Comparison of ENCODE assay signal across 10 mouse cellular contexts in the genomic region with DNA sequence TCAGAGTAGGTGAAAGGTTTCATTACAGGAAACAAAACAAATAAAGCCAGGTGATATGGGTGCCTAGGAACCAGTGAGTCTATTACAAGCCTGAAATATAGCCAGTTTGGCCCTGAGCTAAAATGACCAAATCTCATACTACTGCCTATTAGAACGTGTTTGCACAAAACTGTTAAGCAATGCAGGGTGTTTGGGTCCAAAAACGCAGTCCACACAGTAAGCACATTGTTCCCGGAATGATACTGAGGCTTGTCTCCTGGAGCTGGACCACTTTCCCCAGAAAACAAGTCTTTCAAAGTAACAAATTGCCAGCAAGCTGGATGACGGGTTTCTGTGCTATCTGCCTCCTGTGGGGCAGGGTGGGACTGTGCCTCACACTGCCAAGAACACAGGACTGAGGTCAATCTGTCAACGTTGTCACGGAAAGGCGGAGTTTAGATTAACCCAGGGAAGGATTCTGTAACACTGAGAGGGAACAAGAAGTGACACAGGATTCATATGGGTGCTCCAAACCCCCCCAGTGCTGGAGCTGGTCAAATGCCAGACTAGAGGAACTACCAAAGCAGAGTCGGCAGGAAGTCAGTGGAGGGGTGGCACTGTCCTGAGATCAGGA.
DNase-seq lines count a peak whose midpoint lies in the region; ATAC-seq and TF ChIP-seq lines count a peak whose summit lies in the region.
"Had no signal": no experiment of that assay in that cellular context is flagged by ENCODE, and none has a peak within 500 bp of the region (broad histone marks: within the 10 kb centered on the region; RNA-seq: fewer than 3 reads in every experiment).

No protein-coding gene starts in this region.

- 35% methylated on average over 8 of the region's 8 CpGs for WGBS in lung, embryonic 14.5 days

- H3K4me1 ChIP-seq in lung, embryonic 14.5 days (ENCODE audit: insufficient read depth), result no peaks in the 10 kb centered on the region
- H3K4me1 ChIP-seq: hindbrain, embryonic 10.5 days had no signal

- no peaks in the 10 kb centered on the region for H3K9me3 ChIP-seq in lung, embryonic 14.5 days (ENCODE audit: low read depth, low read length)
- H3K9me3 ChIP-seq: hindbrain, embryonic 10.5 days had no signal

- H3K36me3 ChIP-seq in lung, embryonic 14.5 days (ENCODE audit: insufficient read depth), result no peaks in the 10 kb centered on the region
- H3K36me3 ChIP-seq: hindbrain, embryonic 10.5 days had no signal

- H3K4me3 ChIP-seq in gastrocnemius, adult 2 months, result no peak overlapping the region
- no peak overlapping the region for H3K4me3 ChIP-seq in lung, embryonic 14.5 days (ENCODE audit: low read depth, low read length)
- H3K4me3 ChIP-seq: hindbrain, embryonic 10.5 days had no signal

- intact Hi-C loops in gastrocnemius, adult 2 months (cut with DNase I), result no loop called here

- DNase-seq in gastrocnemius, adult 2 months, result peak; percentile 63
- DNase-seq in gastrocnemius, postnatal 10 days, result no peak
- peak; percentile 77 for DNase-seq in NIH3T3 (ENCODE audit: low read depth)
- DNase-seq in gonadal fat pad, adult 2 months (ENCODE audit: low read depth), result peak; percentile 99
- peak; percentile 29 for DNase-seq in lung, embryonic 14.5 days
- no peak for DNase-seq in right cerebral cortex, postnatal 10 days (ENCODE audit: low spot score in 2 of 2)
- no peak for DNase-seq in left cerebral cortex, adult 9 months (ENCODE audit: low spot score in 2 of 2)
- no peak for DNase-seq in right cerebral cortex, adult 18-20 months
- DNase-seq: right cerebral cortex, postnatal 25 days had no signal

- no peaks in the 10 kb centered on the region for H3K27me3 ChIP-seq in lung, embryonic 14.5 days (ENCODE audit: insufficient read depth, low read length)

- no peak for ATAC-seq in lung, embryonic 14.5 days (ENCODE audit: insufficient read depth)

- H3K9ac ChIP-seq in lung, embryonic 14.5 days, result no peak overlapping the region

- peak overlapping the region; percentile 61 for H3K27ac ChIP-seq in gastrocnemius, adult 2 months
- no peak overlapping the region for H3K27ac ChIP-seq in lung, embryonic 14.5 days (ENCODE audit: low read depth)
- H3K27ac ChIP-seq: hindbrain, embryonic 10.5 days had no signal

- no peak for TF ChIP-seq CTCF in gastrocnemius, adult 2 months (IDR thresholded peaks at IDR 0.05)
- TF ChIP-seq CTCF in lung, embryonic 14.5 days (IDR thresholded peaks at IDR 0.05; ENCODE audit: low read depth), result no peak

- H3K4me2 ChIP-seq in lung, embryonic 14.5 days, result no peak overlapping the region

Comparison
In these comparisons a context has a peak if more than half of its experiments do, and no peak if none do; other contexts are left out.
1. DNase-seq: peak in gastrocnemius, adult 2 months (single experiment), NIH3T3 (single experiment), gonadal fat pad, adult 2 months (single experiment) and lung, embryonic 14.5 days (single experiment); none in gastrocnemius, postnatal 10 days (single experiment), right cerebral cortex, postnatal 10 days (0 of 2), left cerebral cortex, adult 9 months (0 of 2) and right cerebral cortex, adult 18-20 months (single experiment).